Mouse (Mus musculus) heart, adult 2 months (tissue): ENCODE data around the gene Fbln1. TPM values are rescaled to one million over a fixed set of nuclear protein-coding genes. Genes with fewer than 3 reads are reported as not detected.

Experiments used
- DNase-seq, 2 experiments: peaks; one replicate each; pipeline ENCODE4 v3.0.0; 2021
- H3K27ac ChIP-seq: fragments of 200-600 bp; 2 replicates; pipeline ENCODE4 v1.8.1; 2022
- H3K27me3 ChIP-seq: fragments of 200-500 bp; 2 replicates; pipeline ENCODE4 v1.6.1; 2012; ENCODE audit warnings: mild to moderate bottlenecking, low read length, inconsistent platforms, mixed read lengths; ENCODE audit not compliant: control insufficient read depth, insufficient read depth
- H3K36me3 ChIP-seq: fragments of 200-500 bp; 2 replicates; pipeline ENCODE4 v1.6.1; 2012; ENCODE audit warnings: low read length, inconsistent platforms; ENCODE audit not compliant: control insufficient read depth, insufficient read depth
- H3K4me1 ChIP-seq: fragments of 200-500 bp; 2 replicates; pipeline ENCODE4 v1.6.1; 2011; ENCODE audit warnings: low read length; ENCODE audit not compliant: control insufficient read depth, insufficient read depth
- H3K4me3 ChIP-seq: fragments of 200-600 bp; 2 replicates; pipeline ENCODE4 v1.8.1; 2022
- H3K79me2 ChIP-seq: fragments of 200-500 bp; replicated peaks from 2 replicates; pipeline ENCODE4 v1.6.1; 2012; ENCODE audit warnings: mild to moderate bottlenecking, inconsistent platforms, low read length, moderate library complexity, mixed read lengths; ENCODE audit not compliant: control insufficient read depth, insufficient read depth
- H3K9ac ChIP-seq: fragments of 200-500 bp; 2 replicates; pipeline ENCODE4 v1.6.1; 2012; ENCODE audit warnings: low read depth, mild to moderate bottlenecking, control low read depth, inconsistent platforms, low read length, mixed read lengths
- CTCF ChIP-seq: fragments of 200-600 bp; IDR thresholded peaks from 2 replicates; pipeline ENCODE4 v1.8.1; 2022; ENCODE audit warnings: antibody characterized with exemption, mild to moderate bottlenecking, moderate library complexity
- EP300 ChIP-seq: fragments of 200-500 bp; IDR thresholded peaks from 2 replicates; pipeline ENCODE4 v1.6.1; 2011; ENCODE audit warnings: low read depth, low read length, control low read depth; ENCODE audit not compliant: insufficient read depth
- POLR2A ChIP-seq: fragments of 200-500 bp; IDR thresholded peaks from 2 replicates; pipeline ENCODE4 v1.6.1; 2011; ENCODE audit warnings: mild to moderate bottlenecking, low read depth, low read length, control low read depth; ENCODE audit not compliant: insufficient read depth
- WGBS: fragments of 180-500 bp; shearing (Covaris S2); methylation state at CpG from one replicate; pipeline ENCODE4 v1.1.7; 2018; 5-methylcytosine and 5-hydroxymethylcytosine counted together
- intact Hi-C: fragments of 180-260 bp; cut with DNase I; formaldehyde crosslinking; loops from one replicate; pipeline ENCODE4 v1.15.1; 2025
- polyA plus RNA-seq: library from polyadenylated mRNA; depleted of rRNA; stranded (reverse); fragments of >200 nt; gene quantifications from 2 replicates; pipeline ENCODE4 v1.2.3, GENCODE M21; 2012
- total RNA-seq, 2 experiments: library from RNA; stranded (reverse); gene quantifications; 2 replicates each; pipeline ENCODE4 v1.2.3; 2021

The Fbln1 gene
- total and polyA plus RNA-seq, 3 experiments = 88.9 to 174 (median 96.1) TPM

DNA sequence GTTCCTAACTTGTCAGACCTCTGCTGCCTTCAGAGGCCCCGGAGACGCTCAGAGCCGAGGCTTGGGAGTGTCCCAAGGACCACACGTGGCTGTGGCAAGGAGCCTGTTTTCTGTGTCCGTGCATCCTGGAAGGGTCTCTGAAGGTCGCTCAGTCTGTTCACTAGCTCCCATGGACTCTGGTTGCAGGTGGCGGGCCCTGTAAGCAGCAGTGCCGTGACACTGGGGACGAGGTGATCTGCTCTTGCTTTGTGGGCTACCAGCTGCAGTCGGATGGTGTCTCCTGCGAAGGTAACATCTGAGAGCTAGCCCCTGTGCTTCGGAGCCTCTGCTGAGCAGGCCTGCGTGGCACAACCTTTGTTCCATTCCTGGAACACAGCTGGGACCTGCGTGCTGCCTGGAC is 24.9 kb downstream of the Fbln1 start:
- peak overlapping the region; percentile 31; the same call in 1 of the 2 replicates for H3K27ac ChIP-seq

DNA sequence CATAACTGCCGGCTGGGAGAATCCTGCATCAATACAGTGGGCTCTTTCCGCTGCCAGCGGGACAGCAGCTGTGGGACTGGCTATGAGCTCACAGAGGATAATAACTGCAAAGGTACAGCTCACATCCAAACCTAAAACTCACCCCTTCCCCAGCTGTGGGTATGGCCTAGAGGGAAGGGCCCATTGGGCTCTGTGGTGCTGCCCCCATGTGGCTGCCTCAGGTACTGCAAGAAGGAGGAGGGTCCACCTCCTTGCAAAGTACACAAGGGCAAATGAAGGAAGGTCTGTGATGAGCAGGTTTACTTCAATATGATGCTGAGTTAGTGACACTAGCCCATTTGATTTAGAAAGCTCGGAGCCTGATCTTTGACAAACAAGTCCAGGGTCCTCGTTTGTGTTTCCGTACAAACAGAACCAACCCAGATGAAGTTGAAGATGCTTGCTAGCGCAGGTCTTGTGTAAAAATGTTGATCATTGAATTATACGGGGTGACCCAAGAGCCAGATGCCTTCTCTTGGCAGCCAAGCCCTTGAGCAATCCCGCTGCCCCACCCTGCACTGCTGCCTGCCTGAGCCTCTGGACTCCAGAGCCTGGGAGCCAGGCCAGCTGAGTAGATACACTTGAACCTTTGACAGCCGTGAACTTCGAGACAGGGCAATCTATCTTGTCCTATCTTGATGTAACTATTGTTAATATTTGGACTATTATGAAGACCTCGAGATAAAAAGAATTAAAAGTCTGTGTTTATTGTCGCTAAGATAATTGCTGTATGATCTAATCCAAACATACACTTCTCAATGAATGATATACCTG is 25.9 kb downstream of the Fbln1 start:
- no peaks in the 10 kb centered on the region for H3K36me3 ChIP-seq
- no peaks in the 10 kb centered on the region for H3K27me3 ChIP-seq
- H3K79me2 ChIP-seq = no peaks in the 10 kb centered on the region
- intact Hi-C loops = loop anchor here (1.0 kb wide), 1 partner anchor 80 kb away; no protein-coding TSS in a partner anchor
- DNase-seq = peak; percentile 76 to 86
- peaks cover 10% of the 10 kb centered on the region for H3K4me1 ChIP-seq
- H3K27ac ChIP-seq = peak overlapping the region; percentile 37; the same call in 1 of the 2 replicates
- TF ChIP-seq CTCF (peak; percentile 89), EP300 (0 out of 2 replicates have a peak, but pooled peaks have one; percentile 48), POLR2A (no peak)
- H3K9ac ChIP-seq = no peak overlapping the region
- H3K4me3 ChIP-seq = no peak overlapping the region
- 61% methylated on average over 13 of the region's 13 CpGs for WGBS

More for the DNA sequence above, 24.9 kb downstream of the Fbln1 start:
- no peak for TF ChIP-seq CTCF
- no peak for TF ChIP-seq EP300
- no peak for TF ChIP-seq POLR2A
- intact Hi-C loops = loop anchor here (1.0 kb wide), 1 partner anchor 79 kb away; no protein-coding TSS in a partner anchor
- peak overlapping the region; percentile 4; the same call in 1 of the 2 replicates for H3K9ac ChIP-seq
- no peaks in the 10 kb centered on the region for H3K27me3 ChIP-seq
- no peaks in the 10 kb centered on the region for H3K36me3 ChIP-seq
- 71% methylated on average over 14 of the region's 14 CpGs for WGBS
- H3K79me2 ChIP-seq = no peaks in the 10 kb centered on the region
- peaks cover 10% of the 10 kb centered on the region for H3K4me1 ChIP-seq
- no peak for DNase-seq
- no peak overlapping the region for H3K4me3 ChIP-seq

GRCm38 (mm10) chr15:85232256-85232535 is 26.4 kb downstream of the Fbln1 start:
- intact Hi-C loops = no loop called here
- peak overlapping the region; percentile 37; the same call in 1 of the 2 replicates for H3K27ac ChIP-seq
- H3K4me3 ChIP-seq = no peak overlapping the region
- no peak overlapping the region for H3K9ac ChIP-seq
- peaks cover 10% of the 10 kb centered on the region for H3K4me1 ChIP-seq
- no peaks in the 10 kb centered on the region for H3K36me3 ChIP-seq
- H3K27me3 ChIP-seq = no peaks in the 10 kb centered on the region
- peak in 1 of 2 experiments; percentile 44 for DNase-seq
- no peaks in the 10 kb centered on the region for H3K79me2 ChIP-seq
- WGBS = 76% methylated on average over 4 of the region's 4 CpGs
- no peak for TF ChIP-seq POLR2A
- TF ChIP-seq CTCF = no peak
- no peak for TF ChIP-seq EP300

- H3K4me3 ChIP-seq = no peak overlapping the region
- 90% methylated on average over 25 of the region's 25 CpGs for WGBS
- peaks cover 10% of the 10 kb centered on the region for H3K4me1 ChIP-seq
- no peak overlapping the region for H3K9ac ChIP-seq
- H3K79me2 ChIP-seq = no peaks in the 10 kb centered on the region
- intact Hi-C loops = no loop called here
- H3K27me3 ChIP-seq = no peaks in the 10 kb centered on the region
- no peak for TF ChIP-seq CTCF
- TF ChIP-seq POLR2A = no peak
- TF ChIP-seq EP300 = no peak
- DNase-seq = no peak
- peak overlapping the region; percentile 31; the same call in 1 of the 2 replicates for H3K27ac ChIP-seq
- no peaks in the 10 kb centered on the region for H3K36me3 ChIP-seq
Measured at GRCm38 (mm10) chr15:85232543-85233250, 26.9 kb downstream of the Fbln1 start.

DNA sequence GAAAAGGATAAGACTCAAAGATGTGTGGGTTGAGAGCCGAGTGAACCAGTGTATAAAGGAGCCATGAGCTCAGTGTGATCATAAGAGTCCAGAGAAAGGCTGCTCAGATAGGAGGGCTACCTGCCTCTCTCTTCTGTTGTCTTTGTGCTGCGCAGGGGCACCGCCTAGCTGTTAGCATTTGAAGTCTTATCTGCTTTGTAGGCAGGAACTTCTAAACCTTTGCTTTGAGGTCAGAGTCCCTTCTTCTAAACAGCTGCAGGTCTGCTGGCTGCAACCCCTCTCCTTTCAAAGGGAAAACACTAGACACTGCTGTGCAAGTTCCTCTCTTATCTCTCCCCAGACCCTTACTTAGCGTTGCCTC is 27.5 kb downstream of the Fbln1 start:
- no peak for DNase-seq
- Histone ChIP-seq H3K9ac (no peak overlapping the region), H3K4me1 (peaks cover 10% of the 10 kb centered on the region), H3K36me3 (no peaks in the 10 kb centered on the region), H3K79me2 (no peaks in the 10 kb centered on the region), H3K4me3 (no peak overlapping the region), H3K27ac (no peak overlapping the region), H3K27me3 (no peaks in the 10 kb centered on the region)
- intact Hi-C loops = no loop called here
- 61% methylated on average over 4 of the region's 4 CpGs for WGBS
- TF ChIP-seq EP300 = no peak
- TF ChIP-seq POLR2A = no peak
- 0 out of 2 replicates have a peak, but pooled peaks have one; percentile 9 for TF ChIP-seq CTCF

DNA sequence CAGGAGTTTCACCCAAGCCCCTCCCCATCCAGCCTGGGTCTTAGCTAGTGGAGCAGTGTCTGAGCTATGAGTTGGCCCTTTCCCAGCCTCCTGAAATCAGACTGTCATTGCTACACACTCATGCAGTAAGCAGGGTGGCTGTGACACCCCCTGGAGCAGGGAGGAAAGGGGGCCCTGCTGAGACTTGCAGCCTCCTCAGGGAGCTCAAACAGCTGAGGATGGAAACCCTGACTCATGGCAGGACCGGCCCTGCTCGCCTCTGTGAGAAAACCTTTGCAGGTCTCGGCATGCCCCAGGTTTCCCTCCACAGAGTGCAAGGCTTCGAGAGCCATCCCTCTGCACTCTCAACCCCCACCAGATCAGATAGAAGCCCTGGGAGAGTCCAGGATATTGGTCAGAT is 27.9 kb downstream of the Fbln1 start:
- Histone ChIP-seq H3K27me3 (no peaks in the 10 kb centered on the region), H3K36me3 (no peaks in the 10 kb centered on the region), H3K27ac (no peak overlapping the region), H3K4me3 (no peak overlapping the region), H3K4me1 (peaks cover 10% of the 10 kb centered on the region), H3K9ac (no peak overlapping the region), H3K79me2 (no peaks in the 10 kb centered on the region)
- DNase-seq = no peak
- no peak for TF ChIP-seq CTCF
- TF ChIP-seq EP300 = no peak
- no peak for TF ChIP-seq POLR2A
- WGBS = 72% methylated on average over 4 of the region's 4 CpGs
- intact Hi-C loops = no loop called here
